Mouse (Mus musculus) small intestine, adult 10 weeks (tissue): ENCODE results near the gene Spem1. TPM values are rescaled to one million over a fixed set of nuclear protein-coding genes. Genes with fewer than 3 reads are reported as not detected.

Experiments used
- polyA plus RNA-seq: library from polyadenylated mRNA; stranded (reverse); fragments of 350-450 nt; fragmentation: Illumina TruSeq; extraction: RNeasy Lipid Tissue Mini Kit (QIAGEN cat#74804); gene quantifications from one replicate; pipeline ENCODE4 v1.2.3, GENCODE M21; 2014; ENCODE audit warnings: low replicate concordance

Spem1 gene
- not detected for polyA plus RNA-seq

DNA sequence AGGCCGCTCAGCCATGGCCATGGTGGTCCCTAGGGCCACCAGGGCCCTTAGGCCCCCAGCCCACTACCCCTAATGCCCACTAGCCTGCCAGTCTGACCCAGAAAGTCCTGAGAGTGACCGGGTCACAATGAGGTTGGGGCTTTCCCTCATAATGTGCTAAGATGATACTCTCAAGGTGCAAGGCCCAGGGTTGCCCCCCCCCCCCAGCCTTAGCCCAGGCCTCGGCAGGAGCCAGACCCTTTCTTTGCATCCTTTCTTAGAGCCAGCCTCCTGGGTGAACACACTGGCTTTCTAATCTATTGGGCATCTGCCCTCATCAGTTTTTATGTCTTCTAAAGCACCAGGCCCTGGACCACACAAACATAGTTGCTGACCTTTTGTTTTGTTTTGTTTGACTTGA, at the start of gene Spem1:
Spem1 (minus strand) TSS at position 101 of the 400 bp plus-strand sequence.

DNA sequence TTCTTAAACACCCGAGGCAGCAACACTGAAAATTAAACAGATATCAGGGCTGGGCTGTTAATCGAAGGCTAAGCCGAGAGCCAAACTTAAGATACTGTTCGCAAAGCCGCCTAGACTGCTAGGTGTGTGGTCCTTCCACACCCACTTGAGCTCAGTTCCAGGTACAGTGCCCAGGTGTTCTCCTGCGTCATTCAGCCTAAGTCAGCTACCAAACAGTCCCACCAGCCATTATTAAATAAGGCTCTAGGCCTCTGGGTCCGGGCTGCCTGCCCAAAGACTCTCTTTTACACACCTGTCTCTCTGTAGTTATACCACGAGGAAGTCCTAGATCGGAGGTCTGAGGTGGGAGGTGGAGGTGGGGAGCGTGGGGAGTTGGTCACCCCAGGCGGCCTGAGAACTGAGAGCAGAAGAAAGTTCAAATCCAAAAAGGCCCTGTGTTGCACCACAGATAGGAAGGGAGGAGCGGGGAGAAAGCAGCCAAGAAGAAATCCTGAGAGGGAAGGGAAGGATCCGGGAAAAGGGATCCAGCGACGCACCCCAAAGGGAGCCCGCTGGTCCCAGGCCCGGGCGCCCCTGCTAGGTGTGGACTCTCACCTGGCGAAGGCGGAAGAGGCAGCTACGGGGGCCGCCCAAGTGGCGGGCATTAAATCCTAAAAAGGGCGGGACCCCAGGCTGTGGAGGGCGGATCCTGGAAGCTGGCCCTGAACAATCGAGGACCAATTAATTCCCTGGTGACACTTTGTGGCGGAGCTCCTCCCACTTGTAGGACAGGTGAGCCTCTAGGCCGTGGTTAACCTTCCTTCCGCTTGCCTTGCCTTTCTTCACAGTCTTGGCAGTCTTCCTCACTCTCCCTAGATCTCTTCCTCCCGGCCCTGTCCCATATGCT, 36.4 kb upstream of the Spem1 start, which contains the start of gene Tnk1:
Tnk1 (minus strand) TSS at position 618 of the 886 bp plus-strand sequence.

GRCm38 (mm10) chr11:69846198-69846680, 24.3 kb upstream of the Spem1 start, which contains the start of gene Plscr3:
Gene Plscr3 (plus strand): TSS chr11:69846376.

GRCm38 (mm10) chr11:69837952-69838713, 16.2 kb upstream of the Spem1 start, which contains the start of gene Tmem256:
Gene Tmem256 (plus strand): TSS chr11:69838514.

GRCm38 (mm10) chr11:69837604-69837951, 15.6 kb upstream of the Spem1 start, which contains the start of gene Nlgn2:
Gene Nlgn2 (minus strand): TSS chr11:69837784.

DNA sequence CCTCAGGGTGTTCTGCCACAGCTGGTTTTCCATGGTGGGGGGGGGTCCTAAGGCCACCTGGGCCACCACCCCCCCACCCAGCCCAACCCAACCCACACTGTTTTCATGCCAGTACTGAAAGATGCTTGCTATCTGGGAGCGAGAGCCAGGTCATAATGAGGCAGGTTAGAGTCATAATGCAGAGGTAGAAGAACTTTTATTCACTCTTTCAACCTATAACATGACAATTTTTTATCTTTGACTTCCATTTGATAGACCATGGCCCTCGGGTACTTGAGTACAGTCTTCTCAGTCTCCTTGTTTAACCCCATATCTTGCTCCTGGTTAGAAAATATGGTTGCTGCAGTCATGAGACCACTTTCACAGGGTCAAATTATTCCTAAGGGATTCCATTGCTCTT, 3.6 kb downstream of the Spem1 start, which contains the start of gene Spem2:
Spem2 (minus strand) TSS at position 101 of the 400 bp plus-strand sequence.

GRCm38 (mm10) chr11:69815155-69815554, 6.8 kb downstream of the Spem1 start, which contains the start of gene Gm39566:
Gene Gm39566 (minus strand): TSS chr11:69815298.

DNA sequence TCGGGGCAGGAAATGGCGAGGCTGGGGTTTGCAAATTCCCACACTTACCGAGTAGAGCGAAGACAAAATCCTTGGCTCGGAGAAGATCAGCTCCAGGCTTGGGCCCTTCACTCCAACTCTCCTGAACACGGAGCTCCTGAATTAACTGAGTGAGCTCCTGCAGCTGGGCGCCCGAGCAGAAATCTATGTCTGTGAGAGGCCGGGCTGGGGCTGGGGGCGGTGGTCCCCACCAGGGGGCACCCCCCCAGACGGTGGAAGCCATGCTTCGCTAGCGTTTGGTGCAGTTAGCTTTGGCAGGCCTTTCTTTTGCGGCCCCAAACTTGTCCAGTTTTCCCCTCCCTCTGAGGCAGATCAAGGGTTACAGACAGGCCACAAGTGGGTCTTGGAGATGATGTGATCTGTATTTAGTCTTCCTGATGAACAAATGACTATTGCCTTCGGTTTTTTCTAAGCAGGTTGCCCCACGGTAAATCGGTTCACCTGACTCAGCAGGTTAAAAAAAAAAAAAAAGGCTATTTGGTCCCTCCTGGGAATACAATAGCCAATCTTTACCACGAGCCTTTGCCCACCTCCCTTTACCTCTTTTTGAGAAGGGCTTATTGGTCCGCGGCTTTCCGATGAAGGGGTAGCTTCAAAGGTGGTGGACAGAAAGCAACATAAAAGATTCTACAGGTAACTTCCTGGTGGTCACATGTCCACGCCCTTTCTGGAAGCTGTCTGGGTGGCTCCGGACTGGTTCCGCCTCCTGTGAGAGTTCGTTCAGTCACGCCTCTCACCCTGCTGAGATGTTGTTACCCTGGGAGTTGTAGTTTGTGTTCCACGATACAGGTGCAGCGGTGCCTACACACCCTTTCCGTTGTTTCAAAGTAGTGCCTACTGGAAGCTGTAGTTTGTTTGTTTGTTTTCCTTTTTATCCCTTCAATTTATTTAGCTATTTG, 16.7 kb downstream of the Spem1 start, which contains the start of gene Tmem102:
Tmem102 (minus strand) TSS at position 653 of the 938 bp plus-strand sequence.

DNA sequence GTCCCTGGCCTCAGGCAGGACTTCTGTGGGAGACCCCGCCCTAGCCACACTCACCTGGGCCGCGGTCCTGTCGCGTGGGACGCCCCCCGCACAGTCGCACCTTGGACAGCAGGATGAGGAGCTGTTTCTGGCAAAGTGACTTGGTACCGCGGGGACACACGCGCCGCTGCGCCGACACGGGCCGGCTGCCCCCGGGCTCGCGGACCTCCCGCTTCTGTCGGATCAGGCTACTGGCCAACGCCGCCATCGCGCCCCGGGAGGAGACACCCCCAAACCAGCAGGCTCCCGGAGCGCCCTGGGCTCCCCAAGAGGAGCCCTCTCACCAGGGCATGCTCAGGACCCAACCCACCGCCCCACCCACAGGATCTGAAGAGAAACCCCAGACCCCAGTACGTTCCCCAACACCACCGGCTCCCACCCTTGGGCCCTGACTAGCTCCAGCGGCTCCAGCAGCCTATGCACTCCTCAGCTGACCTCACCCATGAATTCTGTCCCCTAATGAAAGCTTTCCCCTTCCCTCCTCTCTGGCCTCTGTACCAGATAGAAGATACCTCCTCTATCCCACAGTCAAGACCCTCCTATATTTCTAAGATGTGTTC, 20.5 kb downstream of the Spem1 start, which contains the start of gene Fgf11:
Fgf11 (minus strand) TSS at position 479 of the 599 bp plus-strand sequence.

DNA sequence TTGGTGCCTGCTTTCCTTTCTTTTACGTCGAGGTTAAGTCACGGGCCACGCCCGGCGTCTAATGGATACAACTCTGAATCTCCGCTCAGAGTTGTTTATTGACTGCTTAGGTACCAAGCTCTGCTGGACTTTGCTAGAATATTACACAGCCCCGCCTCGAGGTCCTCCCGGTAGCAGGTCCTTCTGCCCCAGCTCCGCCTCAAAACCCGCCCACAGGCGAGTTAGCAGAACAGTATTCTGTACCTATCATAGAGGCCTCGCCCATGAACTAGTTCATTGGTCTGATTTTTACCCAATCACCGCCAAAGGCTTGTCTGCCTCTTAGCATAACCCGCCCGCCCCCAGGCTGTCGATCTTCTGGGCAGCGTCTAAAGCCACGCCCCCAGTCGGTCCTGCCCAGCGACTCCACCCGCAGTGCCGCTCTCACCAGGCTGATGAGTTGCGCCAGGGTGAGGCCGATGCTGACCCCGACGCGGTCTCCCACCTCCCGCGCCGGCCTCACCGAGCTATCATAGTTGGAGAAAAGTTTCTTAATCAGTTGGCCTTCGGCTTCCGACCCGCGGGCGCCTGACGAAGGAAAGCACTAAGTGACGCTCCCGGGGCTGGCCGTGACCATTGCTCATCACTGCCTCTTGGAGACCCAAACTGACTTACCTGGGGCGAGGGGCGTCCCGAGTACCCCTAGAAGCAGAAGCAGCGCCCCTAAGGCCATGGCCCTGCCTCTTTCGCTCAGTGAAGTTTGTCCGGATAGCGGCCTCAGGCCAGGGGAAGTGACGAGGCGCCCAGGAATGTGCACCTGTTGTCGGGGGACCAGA, 26.6 kb downstream of the Spem1 start, which contains the start of gene Chrnb1:
Chrnb1 (minus strand) TSS at position 776 of the 815 bp plus-strand sequence.

Other genes starting within 250 kb of the Spem1 start
- 0.59 TPM for gene Wrap53, start 241.9 kb downstream of the Spem1 start, polyA plus RNA-seq
- 2.7 TPM for gene Trp53, start 241.8 kb downstream of the Spem1 start, polyA plus RNA-seq
- gene Atp1b2, start 216.2 kb downstream of the Spem1 start, polyA plus RNA-seq: 2.6 TPM
- gene Shbg, start 204.3 kb downstream of the Spem1 start, polyA plus RNA-seq: not detected
- 0.97 TPM for gene Sat2, start 200.2 kb downstream of the Spem1 start, polyA plus RNA-seq
- 7.3 TPM for gene Fxr2, start 189.2 kb downstream of the Spem1 start, polyA plus RNA-seq
- not detected for gene Sox15, start 166.9 kb downstream of the Spem1 start, polyA plus RNA-seq
- gene Mpdu1, start 159.5 kb downstream of the Spem1 start, polyA plus RNA-seq: 15.1 TPM
- gene Cd68, start 156.0 kb downstream of the Spem1 start, polyA plus RNA-seq: 1.7 TPM
- gene Eif4a1, start 149.8 kb downstream of the Spem1 start, polyA plus RNA-seq: 261 TPM
- gene Senp3, start 140.1 kb downstream of the Spem1 start, polyA plus RNA-seq: 73.2 TPM
- 26.8 TPM for gene Tnfsf13, start 136.4 kb downstream of the Spem1 start, polyA plus RNA-seq
- 0.41 TPM for gene Tnfsf12, start 126.3 kb downstream of the Spem1 start, polyA plus RNA-seq
- gene Tnfsfm13, start 126.1 kb downstream of the Spem1 start, polyA plus RNA-seq: 3.9 TPM
- 15.6 TPM for gene Polr2a, start 63.5 kb downstream of the Spem1 start, polyA plus RNA-seq
- gene Slc35g3, start 60.2 kb downstream of the Spem1 start, polyA plus RNA-seq: not detected
- gene Zbtb4, start 56.3 kb downstream of the Spem1 start, polyA plus RNA-seq: 8.3 TPM
- gene Chrnb1, start 26.2 kb downstream of the Spem1 start, polyA plus RNA-seq: 4.4 TPM
- gene Fgf11, start 20.3 kb downstream of the Spem1 start, polyA plus RNA-seq: 4.6 TPM
- 10.2 TPM for gene Tmem102, start 16.6 kb downstream of the Spem1 start, polyA plus RNA-seq
- gene Gm39566, start 6.9 kb downstream of the Spem1 start, polyA plus RNA-seq: not detected
- gene Spem2, start 3.7 kb downstream of the Spem1 start, polyA plus RNA-seq: not detected
- 0.15 TPM for gene Nlgn2, start 15.6 kb upstream of the Spem1 start, polyA plus RNA-seq
- 4.2 TPM for gene Tmem256, start 16.3 kb upstream of the Spem1 start, polyA plus RNA-seq
- gene Plscr3, start 24.2 kb upstream of the Spem1 start, polyA plus RNA-seq: 0.33 TPM
- gene Tnk1, start 36.5 kb upstream of the Spem1 start, polyA plus RNA-seq: 5.0 TPM
- not detected for gene Tmem95, start 55.8 kb upstream of the Spem1 start, polyA plus RNA-seq
- 1.4 TPM for gene Kctd11, start 59.2 kb upstream of the Spem1 start, polyA plus RNA-seq
- 0.67 TPM for gene Acap1, start 73.4 kb upstream of the Spem1 start, polyA plus RNA-seq
- 7.0 TPM for gene 2810408A11Rik, start 78.8 kb upstream of the Spem1 start, polyA plus RNA-seq
- gene Neurl4, start 78.9 kb upstream of the Spem1 start, polyA plus RNA-seq: 1.6 TPM
- 10.7 TPM for gene Gps2, start 91.7 kb upstream of the Spem1 start, polyA plus RNA-seq
- 136 TPM for gene Eif5a, start 99.8 kb upstream of the Spem1 start, polyA plus RNA-seq
- gene Ybx2, start 113.6 kb upstream of the Spem1 start, polyA plus RNA-seq: 2.3 TPM
- 0.33 TPM for gene Slc2a4, start 126.0 kb upstream of the Spem1 start, polyA plus RNA-seq
- 140 TPM for gene Cldn7, start 142.6 kb upstream of the Spem1 start, polyA plus RNA-seq
- 41.0 TPM for gene Ctdnep1, start 159.0 kb upstream of the Spem1 start, polyA plus RNA-seq
- 3.9 TPM for gene Elp5, start 160.3 kb upstream of the Spem1 start, polyA plus RNA-seq
- gene Gabarap, start 169.0 kb upstream of the Spem1 start, polyA plus RNA-seq: 558 TPM
- gene Phf23, start 173.6 kb upstream of the Spem1 start, polyA plus RNA-seq: 14.8 TPM
- not detected for gene Dvl2, start 178.4 kb upstream of the Spem1 start, polyA plus RNA-seq
- 4.8 TPM for gene Acadvl, start 193.2 kb upstream of the Spem1 start, polyA plus RNA-seq
- gene Dlg4, start 194.8 kb upstream of the Spem1 start, polyA plus RNA-seq: 0.30 TPM
- not detected for gene Asgr1, start 231.9 kb upstream of the Spem1 start, polyA plus RNA-seq